Mouse (Mus musculus): Measurements from ENCODE around the gene Ankrd13c. TPM values are rescaled to one million over a fixed set of nuclear protein-coding genes. Genes with fewer than 3 reads are reported as not detected.
"Not testable (repeated sequence)": the region's sequence is repeated elsewhere in the genome, so short reads cannot be mapped to it uniquely, and the experiment has no call there.

Gene Ankrd13c
- total RNA-seq (2022), result 100 to 1,000 TPM in 1 of 4 experiments, 10 to 100 TPM in 3; 81.4 to 100 (median 91.3) TPM

DNA sequence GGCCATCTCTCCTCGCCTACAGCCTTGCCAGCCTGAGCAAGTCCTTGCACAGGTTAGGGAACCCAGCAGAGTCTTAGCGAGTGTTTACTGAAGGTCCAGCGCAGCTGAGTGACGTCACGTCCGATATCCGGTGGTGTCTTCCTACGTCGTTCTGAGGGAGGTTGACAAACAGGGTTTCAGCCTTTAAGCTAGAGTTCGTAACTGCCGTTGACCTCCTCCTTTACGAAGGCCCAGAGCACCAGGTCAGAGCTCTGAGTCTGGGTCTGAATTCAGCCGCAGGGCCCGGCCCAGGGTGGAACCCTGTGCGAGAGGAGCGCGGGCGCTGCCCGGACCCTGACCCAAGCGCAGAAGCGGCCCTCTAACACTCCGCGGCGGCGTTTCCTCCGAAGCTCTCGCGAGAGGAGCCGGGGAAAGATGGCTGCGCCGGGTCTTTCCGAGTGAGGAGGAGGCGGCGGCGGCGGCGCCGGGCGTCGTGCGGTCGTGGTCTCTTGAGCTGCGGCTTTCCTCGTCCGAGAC, at the start of gene Ankrd13c:
Gene Ankrd13c, plus strand, starts transcription at position 397 of the 516 bp plus-strand sequence.
- DNase-seq (ENCODE audit: low spot score in 2 of 2), result peak; percentile 87 to 92

- no peak for DNase-seq (ENCODE audit: low spot score in 2 of 2)
Measured at GRCm38 (mm10) chr3:157897645-157898044, 49.4 kb upstream of the Ankrd13c start.

DNA sequence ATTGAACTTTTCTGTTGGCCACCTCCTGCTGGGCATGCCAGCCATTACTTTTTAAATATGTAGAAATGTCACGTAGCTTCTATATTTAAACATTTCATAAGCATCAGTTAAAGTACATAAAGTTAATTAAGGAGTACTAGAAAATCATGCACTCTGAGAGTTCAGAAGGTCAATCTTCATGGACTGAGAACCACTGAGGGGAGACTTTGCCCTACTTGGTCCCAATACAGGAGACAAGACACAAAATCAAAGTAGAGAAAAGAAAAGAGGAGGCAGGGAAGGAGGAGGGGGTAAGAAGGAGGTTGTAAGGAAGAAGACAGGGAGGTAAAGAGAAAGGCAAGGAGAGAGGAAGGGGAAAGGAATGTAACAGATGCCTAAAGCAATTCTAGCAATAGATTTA, 47.1 kb upstream of the Ankrd13c start:
- DNase-seq (ENCODE audit: low spot score in 2 of 2), result no peak

- no peak for DNase-seq (ENCODE audit: low spot score in 2 of 2)
Measured at GRCm38 (mm10) chr3:157901721-157902120, 45.3 kb upstream of the Ankrd13c start.

GRCm38 (mm10) chr3:157908166-157908565, 38.9 kb upstream of the Ankrd13c start:
- DNase-seq (ENCODE audit: low spot score in 2 of 2), result no peak

- DNase-seq (ENCODE audit: low spot score in 2 of 2), result no peak
Measured at GRCm38 (mm10) chr3:157910262-157910661, 36.8 kb upstream of the Ankrd13c start.

DNA sequence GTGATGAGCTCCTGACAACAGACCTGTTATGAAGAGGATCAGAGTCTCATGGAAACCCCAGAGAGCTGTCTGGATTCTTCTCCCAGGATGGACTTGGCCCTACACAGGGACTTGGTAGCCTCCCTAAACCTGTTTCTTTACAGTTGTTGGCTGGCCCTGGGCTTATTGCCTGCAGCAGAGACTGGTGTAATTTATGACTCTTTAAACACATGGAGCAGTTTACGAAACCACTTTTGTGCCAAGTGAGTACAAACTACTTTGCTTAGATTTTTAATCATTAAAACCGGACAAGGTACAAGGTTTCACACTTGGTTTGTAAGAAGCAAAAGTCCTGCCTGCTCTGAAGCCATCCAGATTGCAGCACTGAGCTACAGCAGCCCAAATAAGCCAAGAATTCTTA, 34.9 kb upstream of the Ankrd13c start:
- DNase-seq (ENCODE audit: low spot score in 2 of 2), result no peak

DNA sequence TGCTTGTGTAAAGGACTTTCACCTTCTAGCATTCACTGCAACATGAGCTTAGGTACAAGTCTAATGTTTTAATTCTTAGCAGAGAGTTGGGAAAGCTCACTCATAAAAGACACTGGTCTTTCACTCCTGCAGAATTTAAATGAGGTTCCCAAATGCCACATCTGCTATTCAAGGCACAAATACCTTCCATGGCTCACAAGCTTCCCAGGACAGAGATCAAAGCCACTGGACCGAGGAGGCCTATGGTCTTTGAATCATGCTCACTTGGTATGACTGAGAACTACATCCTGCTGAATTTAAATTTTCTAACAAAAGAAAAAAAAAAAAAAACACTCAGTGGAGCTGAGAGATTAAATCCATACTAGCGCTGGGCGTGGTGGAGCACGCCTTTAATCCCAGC, 30.7 kb upstream of the Ankrd13c start:
- DNase-seq (ENCODE audit: low spot score in 2 of 2), result no peak

GRCm38 (mm10) chr3:157921376-157921775, 25.7 kb upstream of the Ankrd13c start:
- no peak for DNase-seq (ENCODE audit: low spot score in 2 of 2)

GRCm38 (mm10) chr3:157923268-157923835, 23.7 kb upstream of the Ankrd13c start:
- DNase-seq (ENCODE audit: low spot score in 2 of 2), result no peak

DNA sequence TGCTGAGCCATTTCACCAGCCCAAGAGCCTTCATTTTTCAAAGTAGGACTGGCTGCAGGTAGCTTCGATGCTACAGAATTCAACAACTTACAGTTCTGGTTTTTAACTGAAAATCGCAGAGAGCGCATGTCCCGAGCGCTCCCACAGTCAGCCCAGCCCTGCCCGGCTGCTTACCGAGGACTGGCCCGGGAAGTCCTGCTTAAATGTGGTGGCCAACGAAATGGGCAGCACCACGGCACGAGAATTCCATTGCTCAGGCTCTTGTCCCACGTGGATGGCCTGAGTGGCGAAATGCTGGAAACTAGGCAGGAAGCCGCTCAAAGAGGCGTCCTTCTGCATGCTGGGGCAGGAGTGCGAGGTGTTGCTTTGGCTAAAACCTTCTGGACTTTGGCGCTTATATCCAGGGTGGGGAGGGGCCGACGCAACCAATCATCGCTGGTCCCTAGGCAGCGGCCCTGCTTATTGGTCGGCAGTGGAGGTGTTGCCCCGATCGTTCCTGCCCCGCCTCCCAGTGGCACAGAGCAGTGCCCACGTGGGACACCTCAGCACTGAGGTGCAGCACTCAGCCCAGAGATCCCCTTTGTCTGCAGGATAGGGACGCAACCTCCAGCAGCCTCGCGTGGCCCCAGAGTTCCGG, 22.2 kb upstream of the Ankrd13c start, which contains the start of gene Cth:
Gene Cth, minus strand, starts transcription at position 386 of the 637 bp plus-strand sequence.
- peak; percentile 87 for DNase-seq (ENCODE audit: low spot score in 2 of 2)

GRCm38 (mm10) chr3:157925706-157926510, 21.1 kb upstream of the Ankrd13c start:
- DNase-seq (ENCODE audit: low spot score in 2 of 2), result no peak

GRCm38 (mm10) chr3:157926761-157927160, 20.3 kb upstream of the Ankrd13c start:
- DNase-seq (ENCODE audit: low spot score in 2 of 2), result no peak

- DNase-seq (ENCODE audit: low spot score in 2 of 2), result peak; percentile 32 to 51
Measured at GRCm38 (mm10) chr3:157928731-157929130, 18.3 kb upstream of the Ankrd13c start.

GRCm38 (mm10) chr3:157929417-157929816, 17.6 kb upstream of the Ankrd13c start:
- no peak for DNase-seq (ENCODE audit: low spot score in 2 of 2)

GRCm38 (mm10) chr3:157931592-157931991, 15.4 kb upstream of the Ankrd13c start:
- no peak for DNase-seq (ENCODE audit: low spot score in 2 of 2)

- DNase-seq (ENCODE audit: low spot score in 2 of 2), result no peak
Measured at GRCm38 (mm10) chr3:157932074-157932473, 15.0 kb upstream of the Ankrd13c start.

- not testable (repeated sequence) for DNase-seq (ENCODE audit: low spot score in 2 of 2)
Measured at GRCm38 (mm10) chr3:157933223-157933622, 13.8 kb upstream of the Ankrd13c start.

DNA sequence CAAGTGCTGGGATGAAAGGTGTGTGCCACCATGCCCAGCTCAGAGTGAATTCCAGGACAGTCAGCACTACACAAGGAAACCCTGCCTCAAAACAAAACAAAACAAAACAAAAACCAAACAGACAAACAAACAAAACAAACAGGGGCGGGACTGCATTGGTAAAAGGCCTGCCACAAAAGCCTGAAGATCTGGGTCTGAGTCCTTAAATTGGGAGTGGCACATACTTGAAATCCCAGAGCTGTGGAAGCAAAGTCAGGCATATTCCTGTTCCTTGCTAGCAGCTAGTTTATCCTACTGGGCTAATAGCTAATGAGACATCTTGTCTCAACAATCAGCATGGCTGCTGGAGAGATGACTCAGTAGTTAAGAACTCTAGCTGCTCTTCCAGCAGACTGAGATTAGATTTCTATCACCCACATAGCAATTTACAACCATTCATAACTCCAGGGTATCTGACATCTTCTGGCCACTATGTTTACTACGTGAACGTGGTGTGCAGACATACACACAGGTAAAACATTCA, 12.7 kb upstream of the Ankrd13c start:
- DNase-seq (ENCODE audit: low spot score in 2 of 2), result no peak

GRCm38 (mm10) chr3:157938585-157938984, 8.5 kb upstream of the Ankrd13c start:
- DNase-seq (ENCODE audit: low spot score in 2 of 2), result no peak

DNA sequence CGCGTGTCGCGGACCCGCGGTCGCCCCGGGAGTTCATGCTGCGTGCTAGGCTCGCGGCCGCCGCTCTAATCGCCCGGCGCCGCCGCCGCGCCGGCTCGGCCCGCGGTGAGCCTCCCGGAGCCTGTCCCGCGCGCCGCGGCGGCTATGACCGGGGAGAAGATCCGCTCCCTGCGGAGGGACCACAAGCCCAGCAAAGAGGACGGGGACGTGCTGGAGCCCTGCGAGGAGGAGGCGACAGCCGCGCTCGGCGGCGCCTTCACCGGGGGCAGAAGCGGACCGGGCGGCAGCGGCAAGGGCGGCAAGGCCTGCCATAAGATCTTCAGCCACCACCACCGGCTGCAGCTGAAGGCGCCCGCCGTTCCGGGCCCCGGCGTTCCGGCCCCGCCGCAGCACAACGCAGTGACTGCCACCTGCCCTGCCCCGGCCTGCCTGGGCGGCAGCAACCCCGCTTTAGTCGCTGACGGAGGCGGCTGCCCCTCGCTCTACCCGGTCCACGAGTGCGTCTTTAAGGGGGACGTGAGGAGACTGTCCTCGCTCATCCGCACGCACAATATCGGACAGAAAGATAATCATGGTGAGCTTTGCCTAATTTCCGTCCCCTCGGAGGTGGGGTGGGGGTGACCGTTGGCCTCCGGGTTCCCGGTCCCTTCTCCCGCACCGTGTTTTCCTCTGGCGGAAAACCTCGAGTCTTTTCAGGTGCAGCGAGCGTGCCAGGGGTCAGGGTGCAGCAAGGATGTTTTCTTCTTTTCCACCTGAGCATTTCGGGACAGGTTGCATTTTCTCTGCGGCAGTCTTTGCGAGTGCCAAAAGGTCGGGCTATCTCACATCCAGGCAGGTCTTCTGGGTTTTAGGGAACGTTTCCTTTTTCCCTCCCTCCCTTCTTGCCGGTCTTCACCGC, 593 bp downstream of the Ankrd13c start:
- no peak for DNase-seq (ENCODE audit: low spot score in 2 of 2)
